Mouse (Mus musculus): ENCODE measurements at regions not wholly inside any gene's neighbourhood (a gene's known extent, or its start where the extent isn't known, plus 50 kb on each side); places are given as distances from the start of the nearest gene placed in this dataset.

DNA sequence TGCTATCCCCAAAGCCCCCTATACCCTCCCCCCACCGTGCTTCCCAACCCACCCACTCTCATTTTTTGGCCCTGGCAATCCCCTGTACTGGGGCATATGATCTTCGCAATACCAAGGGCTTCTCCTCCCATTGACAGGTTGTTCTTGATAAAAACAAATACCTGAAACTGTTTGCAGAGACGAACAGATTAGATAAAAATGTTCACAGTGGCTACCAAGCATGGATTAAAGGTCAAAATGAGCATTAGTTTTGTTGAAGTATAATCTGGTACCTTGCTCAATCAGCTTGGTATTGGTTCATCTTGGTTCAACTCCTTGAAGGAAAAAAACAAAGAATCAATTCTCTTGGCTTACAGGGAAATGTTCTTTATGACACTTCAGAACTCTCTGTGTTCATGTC, 81.5 kb upstream of the Dab2 start:
- H3K36me3 ChIP-seq (replicated peaks) = no peaks in the 10 kb centered on the region
- no peaks in the 10 kb centered on the region for H3K9me3 ChIP-seq
- no peaks in the 10 kb centered on the region for H3K27me3 ChIP-seq
- 71% methylated on average over 3 of the region's 3 CpGs for WGBS
- no peak overlapping the region for H3K4me3 ChIP-seq (replicated peaks)
- no peaks in the 10 kb centered on the region for H3K4me1 ChIP-seq
- no peak overlapping the region for H3K9ac ChIP-seq
- no peak for ATAC-seq (ENCODE audit: low FRiP score)
- H3K4me2 ChIP-seq = no peak overlapping the region
- no peak overlapping the region for H3K27ac ChIP-seq

GRCm38 (mm10) chr15:6225227-6225626, 74.4 kb upstream of the Dab2 start:
- H3K27ac ChIP-seq = no peak overlapping the region
- H3K9ac ChIP-seq = no peak overlapping the region
- no peaks in the 10 kb centered on the region for H3K9me3 ChIP-seq
- no peaks in the 10 kb centered on the region for H3K36me3 ChIP-seq (replicated peaks)
- ATAC-seq (ENCODE audit: low FRiP score) = no peak
- no peaks in the 10 kb centered on the region for H3K27me3 ChIP-seq
- WGBS = 80% methylated on average over 1 of the region's 1 CpGs
- H3K4me2 ChIP-seq = no peak overlapping the region
- H3K4me1 ChIP-seq = no peaks in the 10 kb centered on the region
- no peak overlapping the region for H3K4me3 ChIP-seq (replicated peaks)

GRCm38 (mm10) chr15:6230618-6231017, 69.0 kb upstream of the Dab2 start:
- Histone ChIP-seq H3K4me3 (replicated peaks) (no peak overlapping the region), H3K9ac (no peak overlapping the region), H3K4me1 (no peaks in the 10 kb centered on the region), H3K27me3 (no peaks in the 10 kb centered on the region), H3K36me3 (replicated peaks) (no peaks in the 10 kb centered on the region), H3K4me2 (no peak overlapping the region), H3K9me3 (no peaks in the 10 kb centered on the region), H3K27ac (no peak overlapping the region)
- WGBS = 94% methylated on average over 7 of the region's 7 CpGs
- no peak for ATAC-seq (ENCODE audit: low FRiP score)

DNA sequence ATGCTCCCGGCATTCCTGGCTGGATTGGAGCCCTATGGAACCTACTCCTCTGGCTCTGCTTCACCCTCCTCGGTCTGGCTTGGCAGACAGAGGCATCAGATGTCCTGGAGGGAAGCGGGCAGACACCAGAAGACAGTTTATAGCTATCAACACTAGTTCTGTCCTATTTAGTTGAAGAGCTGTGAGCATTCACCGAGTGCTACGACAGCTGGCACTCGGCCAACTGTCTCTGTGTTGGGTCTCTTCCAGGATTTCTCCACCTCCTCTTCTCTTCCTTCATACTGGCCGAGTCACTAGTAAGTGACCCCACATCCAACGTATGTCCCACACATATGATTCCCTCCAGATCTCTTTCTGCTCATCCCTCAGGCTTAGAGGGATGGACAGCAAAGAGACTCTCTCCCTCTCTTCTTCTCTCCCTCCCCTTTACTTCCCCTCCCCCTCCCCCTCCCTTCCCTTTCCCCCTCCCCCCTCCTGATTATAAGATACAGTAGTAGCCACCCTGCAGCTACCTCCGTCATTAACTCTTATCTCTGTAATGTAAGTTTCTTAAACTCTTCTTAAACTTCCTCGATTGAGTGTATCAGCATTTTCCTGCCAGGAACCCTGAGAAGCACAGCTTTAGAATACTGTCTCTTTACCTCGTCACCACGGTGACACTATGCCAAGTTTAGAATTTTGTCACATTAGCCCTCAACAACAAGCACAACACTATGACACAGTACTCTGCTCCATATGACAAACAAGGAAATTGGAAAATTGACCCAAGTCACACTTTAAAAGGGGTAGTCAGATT, 68.1 kb upstream of the Dab2 start:
- H3K4me3 ChIP-seq (replicated peaks) = no peak overlapping the region
- WGBS = 80% methylated on average over 12 of the region's 12 CpGs
- H3K9ac ChIP-seq = no peak overlapping the region
- no peaks in the 10 kb centered on the region for H3K4me1 ChIP-seq
- H3K27me3 ChIP-seq = no peaks in the 10 kb centered on the region
- H3K9me3 ChIP-seq = no peaks in the 10 kb centered on the region
- H3K27ac ChIP-seq = no peak overlapping the region
- no peaks in the 10 kb centered on the region for H3K36me3 ChIP-seq (replicated peaks)
- ATAC-seq (ENCODE audit: low FRiP score) = no peak
- H3K4me2 ChIP-seq = no peak overlapping the region

DNA sequence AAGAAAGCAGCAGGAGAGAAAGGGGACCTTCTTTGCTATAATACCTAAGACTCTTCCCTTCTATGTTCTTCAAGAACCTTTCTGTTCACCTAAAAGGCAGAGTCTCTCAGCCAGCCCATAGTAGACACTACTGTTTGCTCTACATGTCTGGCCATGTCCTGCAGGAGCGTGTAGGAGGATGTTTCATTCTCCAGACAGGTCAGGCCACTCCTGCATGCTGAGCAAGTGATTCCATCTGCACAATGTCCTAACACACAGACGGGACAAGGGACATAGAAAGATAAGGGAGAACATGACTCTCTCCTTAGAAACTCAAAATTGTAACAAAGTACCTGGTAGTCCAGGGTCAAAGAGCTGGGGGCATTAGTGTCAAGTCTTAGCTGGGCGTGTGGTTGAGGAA, 66.0 kb upstream of the Dab2 start:
- H3K4me3 ChIP-seq (replicated peaks) = no peak overlapping the region
- H3K9me3 ChIP-seq = no peaks in the 10 kb centered on the region
- no peaks in the 10 kb centered on the region for H3K36me3 ChIP-seq (replicated peaks)
- no peaks in the 10 kb centered on the region for H3K27me3 ChIP-seq
- no peak overlapping the region for H3K4me2 ChIP-seq
- 77% methylated on average over 3 of the region's 3 CpGs for WGBS
- H3K4me1 ChIP-seq = no peaks in the 10 kb centered on the region
- H3K9ac ChIP-seq = no peak overlapping the region
- no peak overlapping the region for H3K27ac ChIP-seq
- ATAC-seq (ENCODE audit: low FRiP score) = no peak

DNA sequence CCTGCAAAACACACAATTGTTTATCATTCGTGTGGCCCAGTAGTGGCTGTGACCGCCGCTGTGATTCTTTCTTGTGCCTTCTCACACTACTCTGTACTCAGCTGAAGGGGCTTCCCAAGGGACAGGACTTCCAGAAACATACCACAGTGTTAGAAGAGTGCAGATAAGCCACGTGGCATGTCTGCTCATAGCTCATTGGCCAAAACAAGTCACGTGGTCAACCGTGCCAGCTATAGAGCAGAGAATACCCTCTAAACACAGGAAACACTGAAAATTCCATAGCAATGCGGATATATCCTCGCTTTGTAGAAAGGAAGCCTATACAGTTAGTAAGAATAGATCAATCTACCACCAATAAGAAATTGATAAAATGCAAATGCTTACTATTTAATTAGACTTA, 63.0 kb upstream of the Dab2 start:
- 91% methylated on average over 8 of the region's 8 CpGs for whole genome bisulfite sequencing
- Histone ChIP-seq H3K4me1 (no peaks in the 10 kb centered on the region), H3K27ac (no peak overlapping the region), H3K9ac (no peak overlapping the region), H3K4me3 (replicated peaks) (no peak overlapping the region), H3K4me2 (no peak overlapping the region), H3K36me3 (replicated peaks) (no peaks in the 10 kb centered on the region), H3K9me3 (no peaks in the 10 kb centered on the region), H3K27me3 (no peaks in the 10 kb centered on the region)
- ATAC-seq (ENCODE audit: low FRiP score) = no peak

DNA sequence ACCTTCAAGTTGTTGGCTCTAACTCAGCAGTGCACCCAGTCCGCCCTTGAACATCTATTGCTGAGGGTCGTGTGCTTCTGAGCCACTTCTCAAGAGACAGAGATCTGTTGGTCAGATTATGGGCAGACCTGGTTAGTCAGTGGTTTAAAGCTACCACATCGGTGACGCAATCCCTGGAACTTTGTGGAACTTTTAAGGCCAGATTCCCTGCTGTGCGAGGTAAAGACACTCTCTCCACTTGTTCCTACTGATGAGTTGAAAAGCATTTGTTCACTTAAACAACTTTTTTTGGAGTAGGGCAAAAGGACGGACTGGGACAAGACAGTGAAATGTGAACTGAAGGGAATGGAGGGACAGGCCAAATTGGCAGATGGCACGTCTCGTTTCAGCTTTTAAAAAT, 61.9 kb upstream of the Dab2 start:
- 64% methylated on average over 8 of the region's 8 CpGs for WGBS
- Histone ChIP-seq H3K4me3 (replicated peaks) (no peak overlapping the region), H3K9me3 (no peaks in the 10 kb centered on the region), H3K27ac (no peak overlapping the region), H3K27me3 (no peaks in the 10 kb centered on the region), H3K4me2 (no peak overlapping the region), H3K4me1 (no peaks in the 10 kb centered on the region), H3K36me3 (replicated peaks) (no peaks in the 10 kb centered on the region), H3K9ac (no peak overlapping the region)
- no peak for ATAC-seq (ENCODE audit: low FRiP score)

GRCm38 (mm10) chr15:6238133-6238532, 61.5 kb upstream of the Dab2 start:
- WGBS = 7% methylated on average over 6 of the region's 6 CpGs
- no peaks in the 10 kb centered on the region for H3K27me3 ChIP-seq
- peak; percentile 82; the same call in 1 of the 2 replicates for ATAC-seq (ENCODE audit: low FRiP score)
- no peaks in the 10 kb centered on the region for H3K36me3 ChIP-seq (replicated peaks)
- H3K4me1 ChIP-seq = no peaks in the 10 kb centered on the region
- no peak overlapping the region for H3K4me3 ChIP-seq (replicated peaks)
- no peak overlapping the region for H3K4me2 ChIP-seq
- no peaks in the 10 kb centered on the region for H3K9me3 ChIP-seq
- no peak overlapping the region for H3K9ac ChIP-seq
- no peak overlapping the region for H3K27ac ChIP-seq

GRCm38 (mm10) chr15:6238755-6239154, 60.8 kb upstream of the Dab2 start:
- Histone ChIP-seq H3K9me3 (no peaks in the 10 kb centered on the region), H3K4me2 (no peak overlapping the region), H3K4me1 (no peaks in the 10 kb centered on the region), H3K36me3 (replicated peaks) (no peaks in the 10 kb centered on the region), H3K27ac (no peak overlapping the region), H3K27me3 (no peaks in the 10 kb centered on the region), H3K9ac (no peak overlapping the region), H3K4me3 (replicated peaks) (no peak overlapping the region)
- ATAC-seq (ENCODE audit: low FRiP score) = no peak
- 81% methylated on average over 3 of the region's 3 CpGs for whole genome bisulfite sequencing

GRCm38 (mm10) chr15:6242132-6242531, 57.5 kb upstream of the Dab2 start:
- Histone ChIP-seq H3K9me3 (no peaks in the 10 kb centered on the region), H3K9ac (no peak overlapping the region), H3K27ac (no peak overlapping the region), H3K4me1 (no peaks in the 10 kb centered on the region), H3K36me3 (replicated peaks) (no peaks in the 10 kb centered on the region), H3K27me3 (no peaks in the 10 kb centered on the region), H3K4me2 (no peak overlapping the region), H3K4me3 (replicated peaks) (no peak overlapping the region)
- ATAC-seq (ENCODE audit: low FRiP score) = no peak
- 88% methylated on average over 4 of the region's 4 CpGs for WGBS

GRCm38 (mm10) chr15:6244401-6244800, 55.2 kb upstream of the Dab2 start:
- Histone ChIP-seq H3K4me3 (replicated peaks) (no peak overlapping the region), H3K4me2 (no peak overlapping the region), H3K9me3 (no peaks in the 10 kb centered on the region), H3K36me3 (replicated peaks) (no peaks in the 10 kb centered on the region), H3K9ac (no peak overlapping the region), H3K4me1 (no peaks in the 10 kb centered on the region), H3K27ac (no peak overlapping the region), H3K27me3 (no peaks in the 10 kb centered on the region)
- 21% methylated on average over 7 of the region's 7 CpGs for WGBS
- no peak for ATAC-seq (ENCODE audit: low FRiP score)

GRCm38 (mm10) chr15:6245950-6246894, 53.4 kb upstream of the Dab2 start:
- no peak overlapping the region for H3K4me3 ChIP-seq (replicated peaks)
- H3K27me3 ChIP-seq = no peaks in the 10 kb centered on the region

More at GRCm38 (mm10) chr15:6245950-6246894, 53.4 kb upstream of the Dab2 start:
- Histone ChIP-seq H3K27ac (no peak overlapping the region), H3K4me2 (no peak overlapping the region), H3K9me3 (no peaks in the 10 kb centered on the region), H3K4me1 (no peaks in the 10 kb centered on the region), H3K9ac (no peak overlapping the region), H3K36me3 (replicated peaks) (no peaks in the 10 kb centered on the region)
- WGBS = 61% methylated on average over 9 of the region's 9 CpGs
- peak; percentile 89 for ATAC-seq (ENCODE audit: low FRiP score)
